Mouse (Mus musculus): ENCODE measurements at regions not wholly inside any gene's neighbourhood (a gene's known extent, or its start where the extent isn't known, plus 50 kb on each side); places are given as distances from the start of the nearest gene placed in this dataset.

GRCm38 (mm10) chr10:69044171-69044651 is 107.0 kb upstream of the Rhobtb1 start:
- DNase-seq (ENCODE audit: low spot score) = no peak

- DNase-seq (ENCODE audit: low spot score) = no peak
Observed at GRCm38 (mm10) chr10:69045275-69045674, 106.0 kb upstream of the Rhobtb1 start.

GRCm38 (mm10) chr10:69046008-69046555 is 105.2 kb upstream of the Rhobtb1 start:
- no peak for DNase-seq (ENCODE audit: low spot score)

GRCm38 (mm10) chr10:69078008-69078407 is 73.2 kb upstream of the Rhobtb1 start:
- DNase-seq (ENCODE audit: low spot score) = no peak

- DNase-seq (ENCODE audit: low spot score) = no peak
Observed at GRCm38 (mm10) chr10:69086184-69086583, 65.0 kb upstream of the Rhobtb1 start.

- DNase-seq (ENCODE audit: low spot score) = no peak
Observed at GRCm38 (mm10) chr10:69091872-69092271, 59.4 kb upstream of the Rhobtb1 start.

- DNase-seq (ENCODE audit: low spot score) = no peak
Observed at GRCm38 (mm10) chr10:69100021-69100420, 51.2 kb upstream of the Rhobtb1 start.

GRCm38 (mm10) chr10:69100742-69101141 is 50.5 kb upstream of the Rhobtb1 start:
- DNase-seq (ENCODE audit: low spot score) = peak; percentile 33
